Mouse (Mus musculus) neutrophil, adult 65 days (primary cell): ENCODE results near the gene 1700020L24Rik. TPM values are rescaled to one million over a fixed set of nuclear protein-coding genes. Genes with fewer than 3 reads are reported as not detected.

Source experiments
- total RNA-seq: library from RNA; stranded (reverse); gene quantifications from 2 replicates; pipeline ENCODE4 v1.2.4, GENCODE M21; 2023

The 1700020L24Rik gene
- 45.7 and 51.4 TPM in 2 replicates for total RNA-seq

GRCm38 (mm10) chr11:83437377-83437776, at the start of gene 1700020L24Rik:
TSS of gene 1700020L24Rik (plus strand) at chr11:83437677.

GRCm38 (mm10) chr11:83409087-83409754, 28.3 kb upstream of the 1700020L24Rik start, which contains the start of gene Rasl10b:
TSS of gene Rasl10b (plus strand) at chr11:83409137.

GRCm38 (mm10) chr11:83429355-83429754, 8.1 kb upstream of the 1700020L24Rik start, which contains the start of gene Gas2l2:
TSS of gene Gas2l2 (minus strand) at chr11:83429455.

GRCm38 (mm10) chr11:83462711-83463244, 25.3 kb downstream of the 1700020L24Rik start, which contains the start of gene Mmp28:
TSS of gene Mmp28 (minus strand) at chr11:83463071.

GRCm38 (mm10) chr11:83472324-83473234, 35.1 kb downstream of the 1700020L24Rik start, which contains the start of gene Taf15:
TSS of gene Taf15 (plus strand) at chr11:83473086.

Other genes with a start within 250 kb of the 1700020L24Rik start
- 70.1 and 85.9 TPM in 2 replicates for gene Slfn3, start 246.3 kb upstream of the 1700020L24Rik start, total RNA-seq
- gene Slfn14, start 151.0 kb upstream of the 1700020L24Rik start, total RNA-seq = not detected in 2 replicates
- gene Ap2b1, start 138.7 kb upstream of the 1700020L24Rik start, total RNA-seq = 85.4 and 108 TPM in 2 replicates
- gene Pex12, start 135.1 kb upstream of the 1700020L24Rik start, total RNA-seq = 5.4 and 8.8 TPM in 2 replicates
- gene Rasl10b, start 28.5 kb upstream of the 1700020L24Rik start, total RNA-seq = 0.25 and 0.54 TPM in 2 replicates
- not detected in 2 replicates for gene Gas2l2, start 8.2 kb upstream of the 1700020L24Rik start, total RNA-seq
- gene Mmp28, start 25.4 kb downstream of the 1700020L24Rik start, total RNA-seq = 1.5 and 1.7 TPM in 2 replicates
- 61.8 and 81.9 TPM in 2 replicates for gene Taf15, start 35.4 kb downstream of the 1700020L24Rik start, total RNA-seq
- not detected in 2 replicates for gene Heatr9, start 84.5 kb downstream of the 1700020L24Rik start, total RNA-seq
- gene Ccl5, start 92.8 kb downstream of the 1700020L24Rik start, total RNA-seq = not detected in 2 replicates
- gene Ccl9, start 141.0 kb downstream of the 1700020L24Rik start, total RNA-seq = 59.9 and 130 TPM in 2 replicates
- gene Ccl6, start 155.4 kb downstream of the 1700020L24Rik start, total RNA-seq = 672 and 1,042 TPM in 2 replicates
- not detected in 2 replicates for gene Rpl9-ps1, start 207.9 kb downstream of the 1700020L24Rik start, total RNA-seq
- 78.2 and 98.1 TPM in 2 replicates for gene Ccl3, start 211.7 kb downstream of the 1700020L24Rik start, total RNA-seq
- gene Ccl4, start 224.9 kb downstream of the 1700020L24Rik start, total RNA-seq = 18.8 and 19.9 TPM in 2 replicates